Mouse (Mus musculus): ENCODE data around the gene Tbc1d10a.

The Tbc1d10a gene

DNA sequence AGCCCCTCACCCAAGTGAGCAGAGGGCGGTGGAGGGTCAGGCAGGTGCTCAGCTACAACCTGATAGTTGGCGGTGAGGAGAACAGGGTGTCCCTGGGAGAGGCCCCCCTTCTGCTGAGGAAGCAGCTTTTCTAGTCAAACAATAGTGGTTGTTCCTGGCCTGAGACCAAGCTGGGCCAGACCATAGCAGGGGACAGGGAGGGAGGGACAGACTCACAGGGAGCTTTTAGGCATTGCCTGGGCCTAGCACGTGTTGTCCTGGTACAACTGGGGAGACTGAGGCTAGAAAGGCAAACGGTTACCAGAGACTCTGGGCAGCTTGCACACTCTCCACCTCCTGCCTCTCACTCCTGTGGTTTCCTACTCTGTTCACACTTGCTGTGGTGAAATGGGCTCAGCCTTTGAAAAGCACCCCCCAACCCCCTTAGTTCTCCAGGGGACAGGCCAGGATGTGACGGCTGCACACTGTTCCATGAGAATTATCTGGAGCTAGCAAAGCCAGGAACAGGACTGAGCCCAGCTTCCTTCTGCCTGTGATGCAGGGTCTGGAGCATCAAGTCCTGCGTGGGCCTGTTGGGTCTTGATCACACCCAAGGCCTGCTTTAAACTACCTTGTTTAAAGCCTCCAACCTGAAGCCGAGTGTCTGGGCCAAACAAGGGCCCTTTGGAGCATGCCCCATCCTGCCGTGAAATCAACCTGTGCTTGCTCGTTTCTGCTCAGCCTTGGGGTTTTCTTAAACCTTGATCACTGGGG lies 29.8 kb downstream of the Tbc1d10a start:
- no peak for DNase-seq (ENCODE audit: low spot score in 2 of 2)

DNA sequence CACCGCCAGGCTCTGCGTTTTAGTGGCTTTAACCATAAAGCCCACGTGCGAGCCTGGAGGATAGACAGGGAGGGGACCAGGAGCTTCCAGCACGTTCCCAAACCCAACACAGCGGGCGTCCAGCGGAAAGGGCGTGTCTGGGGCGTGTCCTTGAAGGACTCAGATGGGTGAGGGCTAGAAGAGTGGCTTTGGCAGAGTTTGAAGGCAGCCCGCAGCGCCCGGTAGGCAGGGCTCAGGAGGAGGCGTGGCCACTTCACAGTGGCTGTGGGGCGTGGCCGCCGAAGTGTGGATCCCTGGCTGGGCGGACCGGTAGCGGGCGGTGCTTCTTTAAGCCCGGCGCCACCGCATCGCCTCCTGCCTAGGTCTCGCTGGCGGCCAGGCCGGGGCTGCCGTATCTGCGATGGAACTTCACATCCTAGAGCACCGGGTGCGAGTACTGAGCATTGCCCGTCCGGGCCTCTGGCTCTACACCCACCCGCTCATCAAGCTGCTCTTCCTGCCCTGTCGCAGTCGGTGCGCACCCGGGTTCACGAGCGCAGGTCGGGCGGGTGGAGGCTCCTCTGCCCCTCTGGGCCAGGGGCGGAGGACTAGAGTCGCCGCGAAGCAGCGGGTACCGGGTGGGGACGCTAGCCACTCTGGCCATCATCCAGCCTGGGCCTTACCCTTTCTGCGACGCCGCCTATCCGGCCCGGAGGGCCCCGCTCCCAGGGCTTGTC lies 31.5 kb downstream of the Tbc1d10a start, which contains the start of gene Castor1:
Gene Castor1, plus strand, starts transcription at position 312 of the 716 bp plus-strand sequence.
- DNase-seq (ENCODE audit: low spot score in 2 of 2) = peak in 1 of 2 experiments; percentile 71

DNA sequence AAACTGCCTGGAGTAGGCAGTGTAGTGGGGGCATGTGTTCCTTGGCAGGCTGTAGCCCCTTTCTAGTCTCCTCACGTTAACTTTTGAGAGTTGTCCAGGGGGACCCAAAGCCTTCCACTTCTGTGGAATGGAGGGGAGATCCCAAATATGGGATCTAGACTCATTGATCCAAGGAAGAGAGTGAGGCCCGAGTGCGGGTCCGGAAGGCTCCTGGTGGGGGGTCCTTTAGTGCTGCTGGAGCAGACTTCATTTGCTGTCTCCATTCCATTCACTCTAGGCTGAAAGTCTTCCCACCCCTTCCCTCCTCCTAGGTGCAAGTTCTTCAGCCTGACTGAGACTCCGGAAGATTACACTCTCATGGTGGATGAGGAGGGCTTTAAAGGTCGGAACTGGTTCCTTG lies 32.0 kb downstream of the Tbc1d10a start:
- no peak for DNase-seq (ENCODE audit: low spot score in 2 of 2)

DNA sequence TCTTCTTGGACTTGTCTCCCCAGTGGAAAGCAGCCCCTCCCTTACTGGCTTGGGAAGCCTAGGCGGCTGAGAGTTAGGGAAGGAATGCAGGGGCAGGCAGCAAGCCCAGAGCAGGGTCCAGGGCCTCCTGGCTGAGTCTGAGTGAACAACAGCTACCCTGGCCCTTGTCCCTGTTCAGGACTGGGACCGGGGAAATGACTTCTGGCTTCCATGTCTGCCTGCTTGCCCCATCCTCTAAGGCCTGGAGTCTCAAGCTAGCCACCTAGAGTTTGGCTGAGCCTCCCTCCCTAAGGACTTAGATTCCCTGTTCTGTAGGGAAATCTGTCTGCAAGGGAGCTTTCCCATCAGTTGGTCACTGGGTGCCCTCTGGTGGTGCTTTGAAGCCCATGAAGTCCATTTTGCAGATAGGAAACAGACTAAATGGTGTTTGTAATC lies 32.7 kb downstream of the Tbc1d10a start:
- DNase-seq (ENCODE audit: low spot score in 2 of 2) = peak in 1 of 2 experiments; percentile 81

DNA sequence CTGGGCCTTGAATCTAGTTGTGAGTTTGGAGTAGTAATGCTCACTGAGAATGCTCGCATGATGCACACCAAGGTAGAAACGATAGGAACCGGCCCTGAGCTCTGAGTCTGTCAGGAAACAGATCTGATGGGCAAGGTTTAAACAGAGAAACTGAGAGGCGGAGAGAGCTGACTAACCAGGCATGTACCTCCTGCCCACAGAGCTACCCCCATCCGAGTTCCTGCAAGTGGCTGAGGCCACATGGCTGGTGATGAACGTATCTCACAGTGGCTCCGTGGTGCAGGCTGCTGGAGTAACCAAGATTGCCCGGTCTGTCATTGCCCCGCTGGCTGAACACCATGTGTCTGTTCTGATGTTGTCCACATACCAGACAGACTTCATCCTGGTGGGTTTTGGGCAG lies 33.3 kb downstream of the Tbc1d10a start:
- no peak for DNase-seq (ENCODE audit: low spot score in 2 of 2)

DNA sequence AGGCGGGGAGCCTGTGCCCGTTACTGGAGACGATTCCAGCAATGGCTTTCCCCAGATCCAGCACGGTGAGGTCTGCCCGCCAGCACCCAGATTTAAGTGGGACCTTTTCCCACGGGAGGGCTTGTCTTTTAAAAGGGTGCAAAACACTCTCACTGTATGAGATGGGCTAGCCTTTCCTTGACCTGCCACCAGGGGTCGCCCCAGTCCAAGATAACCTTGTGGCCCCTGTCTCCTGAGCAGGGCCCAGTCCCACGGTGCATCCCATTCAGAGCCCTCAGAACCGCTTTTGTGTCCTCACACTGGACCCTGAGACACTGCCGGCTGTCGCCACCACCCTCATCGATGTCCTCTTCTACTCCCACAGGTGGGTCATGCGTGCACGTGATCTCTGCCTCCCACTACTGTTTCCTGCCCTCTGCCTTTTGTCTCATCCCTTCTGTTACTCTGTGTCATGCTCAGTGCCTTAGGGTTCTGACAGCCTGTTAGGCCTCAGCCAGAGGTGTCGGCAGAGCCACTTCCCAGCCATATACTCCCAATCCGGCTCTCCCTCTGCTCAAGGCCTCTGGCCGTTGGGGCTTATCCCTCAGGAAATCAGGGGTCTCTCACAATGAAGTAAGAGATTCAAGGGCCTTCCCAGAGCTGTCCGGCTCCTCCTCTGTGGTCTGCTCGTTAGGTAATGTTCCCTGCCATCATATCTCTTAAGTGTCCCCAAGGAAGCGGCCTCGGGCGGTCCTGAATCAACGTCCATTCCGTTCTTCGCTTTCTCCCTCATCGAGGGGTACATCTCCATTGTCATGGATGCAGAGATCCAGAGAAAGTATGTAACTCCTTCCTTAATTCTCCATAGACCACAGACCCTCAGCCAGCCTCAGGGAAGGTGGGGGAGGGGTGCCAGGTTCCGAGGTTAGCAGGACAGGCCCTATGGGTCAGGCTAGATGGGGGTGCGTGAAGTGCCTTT lies 34.1 kb downstream of the Tbc1d10a start:
- peak in 1 of 2 experiments; percentile 70 for DNase-seq (ENCODE audit: low spot score in 2 of 2)

DNA sequence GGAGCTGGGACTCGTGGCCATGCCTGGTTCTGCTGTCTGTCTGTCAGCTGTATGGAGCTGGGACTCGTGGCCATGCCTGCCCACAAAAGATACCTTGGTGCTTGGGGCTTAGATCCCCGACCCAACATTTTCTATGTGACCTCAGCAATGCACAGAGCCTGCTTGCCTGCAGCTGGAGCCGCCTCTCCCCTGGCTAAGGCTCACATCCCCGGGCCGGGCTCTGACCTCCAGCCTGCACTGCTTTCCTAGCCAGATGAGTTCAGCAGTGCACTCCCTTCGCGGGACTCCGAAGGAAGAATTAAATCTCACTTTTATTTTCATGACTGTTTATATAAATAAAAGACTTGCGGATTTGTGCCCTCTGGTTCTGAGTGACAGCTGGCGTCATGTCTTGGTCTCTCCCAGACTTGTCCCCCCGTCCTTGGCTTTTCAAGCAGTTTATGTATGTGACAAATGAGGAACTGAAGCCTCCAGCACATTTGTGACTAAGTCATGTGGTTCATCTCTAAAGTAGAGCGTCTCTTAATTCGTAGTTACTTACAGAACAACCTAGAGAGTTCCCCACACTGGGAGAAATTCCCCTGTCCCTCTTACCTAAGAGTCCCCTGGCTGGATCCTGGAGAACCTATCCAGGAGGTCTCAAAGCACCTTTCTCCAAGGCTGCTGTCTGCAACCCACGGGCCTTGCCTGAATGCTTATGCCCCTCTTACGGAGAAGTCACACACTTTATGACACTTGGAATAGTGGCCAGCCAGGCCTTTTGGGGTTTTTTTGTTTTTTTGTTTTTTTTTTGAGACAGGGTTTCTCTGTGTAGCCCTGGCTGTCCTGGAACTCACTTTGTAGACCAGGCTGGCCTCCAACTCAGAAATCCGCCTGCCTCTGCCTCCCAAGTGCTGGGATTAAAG lies 35.7 kb downstream of the Tbc1d10a start:
- DNase-seq (ENCODE audit: low spot score in 2 of 2) = no peak

DNA sequence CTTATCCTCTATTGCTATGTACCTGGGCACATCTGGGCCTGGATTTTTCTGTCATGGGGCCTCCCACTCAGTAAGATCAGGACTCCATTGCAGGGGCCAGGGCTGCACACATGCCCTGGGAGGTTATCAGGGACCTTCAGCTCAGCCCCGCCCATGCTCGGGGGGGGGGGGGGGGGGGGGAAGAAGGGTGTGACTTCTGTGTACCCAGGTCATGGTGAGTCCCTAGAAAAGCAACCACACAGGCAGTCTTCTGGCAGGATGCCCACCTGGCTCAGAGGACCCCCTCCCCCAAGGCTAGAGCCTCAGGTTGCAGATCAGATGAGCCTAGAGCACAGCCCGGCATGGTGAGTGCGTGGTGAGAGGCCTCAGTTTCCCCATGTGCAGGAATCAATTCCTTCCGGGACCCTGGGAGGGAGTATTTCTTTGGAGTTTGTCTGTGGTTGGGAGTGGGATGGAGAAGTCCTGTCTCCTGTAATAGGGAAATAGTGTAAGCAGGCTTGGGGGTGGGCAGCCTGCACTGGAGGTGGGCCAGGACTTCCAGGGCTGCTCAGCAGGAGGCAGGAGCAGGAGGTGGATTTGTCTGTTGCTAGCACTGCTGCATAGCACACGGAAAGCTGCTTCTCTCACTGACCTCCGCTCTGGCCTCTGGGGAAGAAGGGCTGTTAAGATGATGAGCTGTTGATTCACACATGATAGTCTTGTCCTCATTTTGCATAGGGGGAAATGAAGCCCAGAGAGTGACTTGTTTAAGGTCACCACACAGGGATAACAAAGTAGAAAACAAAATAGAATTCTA lies 37.0 kb downstream of the Tbc1d10a start:
- no peak for DNase-seq (ENCODE audit: low spot score in 2 of 2)

DNA sequence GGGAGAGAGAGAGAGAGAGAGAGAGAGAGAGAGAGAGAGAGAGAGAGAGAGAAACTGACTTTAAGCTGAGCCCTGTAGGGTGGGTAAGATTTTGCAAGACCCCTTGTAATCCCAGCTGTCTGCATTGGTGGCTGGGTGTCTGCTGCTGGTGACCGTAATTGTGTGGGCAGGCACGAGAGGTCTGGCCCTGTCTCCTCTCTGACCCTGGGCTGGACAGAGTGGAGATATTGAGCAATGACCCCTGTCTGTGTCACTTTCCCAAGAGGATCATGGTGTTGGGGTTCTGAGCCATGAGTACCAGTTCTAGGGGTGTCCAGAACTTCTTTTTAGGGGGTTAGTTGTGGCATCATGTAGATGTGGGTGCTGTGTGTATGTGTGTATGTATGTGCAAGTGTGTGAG lies 37.6 kb downstream of the Tbc1d10a start:
- no peak for DNase-seq (ENCODE audit: low spot score in 2 of 2)

DNA sequence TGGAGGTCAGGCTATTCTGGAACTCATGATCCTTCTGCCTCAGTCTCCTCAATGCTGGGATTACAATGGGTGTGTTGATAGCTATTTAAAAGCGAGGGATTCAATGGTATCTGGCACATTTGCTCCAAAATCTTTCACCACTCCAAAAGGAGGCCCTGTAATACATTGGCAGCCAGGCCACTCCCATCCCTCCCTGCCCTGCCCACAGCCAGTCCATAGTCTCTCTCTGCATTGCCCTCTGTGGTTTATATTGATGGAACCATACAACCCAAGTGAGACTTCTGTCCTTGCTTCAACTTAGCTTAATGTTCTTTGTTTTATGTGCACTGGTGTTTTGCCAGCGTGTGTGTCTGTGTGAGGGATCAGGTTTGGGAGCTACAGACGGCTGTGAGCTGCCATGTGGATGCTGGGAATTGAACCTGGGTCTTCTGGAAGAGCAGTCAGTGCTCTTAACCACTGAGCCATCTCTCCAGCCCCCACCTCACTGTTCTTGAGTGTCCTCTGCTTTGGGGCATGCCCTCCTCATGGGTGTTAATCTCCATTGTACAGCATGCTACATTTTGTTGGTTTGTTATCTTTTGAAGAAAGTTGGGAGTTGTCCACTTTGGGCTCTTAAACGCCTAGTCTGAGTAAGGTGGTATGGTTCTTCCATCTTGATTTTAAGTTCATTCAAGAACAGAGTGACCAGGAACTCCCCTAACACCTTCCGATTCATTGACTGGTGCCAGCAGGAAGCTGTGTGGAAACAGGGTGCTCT lies 40.2 kb downstream of the Tbc1d10a start:
- DNase-seq (ENCODE audit: low spot score in 2 of 2) = no peak

DNA sequence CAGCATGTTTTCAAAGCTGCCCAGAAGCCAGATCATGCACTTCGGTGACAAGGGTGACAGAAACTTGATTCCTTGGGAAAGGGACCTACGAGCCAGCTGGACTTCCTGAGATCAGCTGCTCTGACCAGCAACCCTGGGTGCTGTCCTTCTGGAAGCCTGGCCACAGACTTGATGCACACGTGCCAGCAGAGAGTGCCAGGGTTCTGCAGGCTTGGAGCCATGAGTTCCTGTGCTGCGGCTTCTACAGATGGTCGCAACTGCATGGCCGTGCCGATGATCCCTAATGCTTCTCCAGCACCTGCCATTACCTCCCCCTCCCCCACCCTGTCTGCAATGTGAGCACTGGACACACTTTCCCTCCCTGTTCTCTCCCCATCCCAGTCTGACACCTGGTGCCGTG lies 41.9 kb downstream of the Tbc1d10a start:
- DNase-seq (ENCODE audit: low spot score in 2 of 2) = no peak

DNA sequence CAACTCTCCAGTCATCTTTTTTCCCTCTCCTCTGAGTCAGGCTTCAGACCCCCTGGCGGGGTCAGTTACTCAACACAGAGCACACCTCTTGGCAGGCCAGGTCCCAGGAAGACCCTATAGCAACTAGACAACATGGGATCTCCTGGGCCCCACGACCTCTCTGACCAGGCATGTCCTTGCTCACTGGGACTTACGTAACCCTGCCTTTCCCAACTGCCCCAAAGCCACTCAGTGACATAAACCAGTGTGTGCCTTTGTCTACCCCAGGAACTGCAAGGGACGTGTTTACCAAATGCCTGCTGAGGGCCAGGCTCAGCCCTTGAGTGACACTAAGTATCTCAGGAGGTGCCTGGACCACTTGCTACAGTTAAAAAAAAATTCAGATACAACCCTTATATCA lies 43.3 kb downstream of the Tbc1d10a start:
- DNase-seq (ENCODE audit: low spot score in 2 of 2) = no peak

DNA sequence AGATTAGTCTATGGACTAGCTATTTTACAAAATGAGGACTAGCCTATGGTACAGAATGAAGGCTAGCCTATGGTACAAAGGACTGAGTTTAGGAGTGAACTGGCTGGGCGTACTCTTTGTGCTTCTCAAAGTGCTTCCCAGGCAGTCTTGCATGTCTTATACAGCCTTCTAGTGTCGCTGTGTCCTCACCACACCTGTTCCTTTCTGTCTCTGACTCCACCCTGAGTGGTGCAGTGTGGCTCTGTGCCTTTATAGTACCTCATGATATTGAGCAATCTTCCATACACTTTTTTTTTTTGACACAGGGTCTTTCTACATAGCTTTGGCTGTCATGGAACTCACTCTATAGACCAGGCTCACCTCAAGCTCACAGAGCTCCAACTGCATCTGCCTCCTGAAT lies 44.8 kb downstream of the Tbc1d10a start:
- no peak for DNase-seq (ENCODE audit: low spot score in 2 of 2)

DNA sequence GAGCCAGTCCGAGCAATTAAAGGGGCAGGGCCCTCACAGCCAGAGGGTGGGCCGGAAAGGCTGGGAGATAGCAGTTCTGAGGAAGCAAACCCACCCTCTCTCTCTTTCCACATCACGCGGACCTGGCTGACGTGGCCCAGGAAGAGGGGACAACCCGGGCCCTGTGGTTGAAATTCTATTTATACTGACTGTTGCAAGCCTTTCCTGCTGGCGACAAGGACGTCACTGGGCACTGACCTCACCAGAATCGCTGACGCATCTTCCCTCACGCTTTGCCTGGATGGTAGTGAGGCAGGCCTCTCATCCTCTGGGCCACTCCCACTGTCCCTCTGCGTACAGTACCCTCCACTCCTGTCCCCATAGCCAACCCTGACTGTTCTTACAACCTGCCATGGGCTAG lies 46.1 kb downstream of the Tbc1d10a start:
- no peak for DNase-seq (ENCODE audit: low spot score in 2 of 2)

DNA sequence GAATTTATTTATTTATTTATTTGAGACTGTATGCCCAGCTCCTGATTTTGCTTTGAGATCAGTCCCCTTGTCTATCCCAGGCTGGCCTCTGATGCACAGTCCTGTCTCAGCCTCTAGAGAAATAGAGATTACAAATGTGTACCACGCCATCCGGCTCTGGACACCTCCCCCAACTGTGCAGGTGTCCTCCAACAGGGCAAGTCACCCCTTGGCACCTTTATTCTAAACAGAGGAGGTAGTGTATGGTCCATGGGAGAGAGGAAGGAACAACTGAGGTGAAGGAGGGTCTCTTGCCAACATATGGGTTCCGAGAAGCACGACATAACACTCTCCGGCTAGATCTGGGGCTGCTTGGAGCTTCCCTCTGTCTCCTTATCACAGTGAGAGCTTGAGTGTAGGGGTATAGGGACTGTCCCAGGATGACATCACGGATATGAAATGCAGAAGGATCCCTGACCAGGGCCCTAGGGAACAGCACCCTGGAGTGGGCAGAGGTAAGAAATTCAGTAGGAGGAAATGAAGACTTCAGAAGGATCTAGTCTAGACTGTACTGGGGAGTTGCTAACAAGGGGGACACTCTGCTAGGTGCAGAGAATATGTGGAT lies 48.6 kb downstream of the Tbc1d10a start:
- no peak for DNase-seq (ENCODE audit: low spot score in 2 of 2)

DNA sequence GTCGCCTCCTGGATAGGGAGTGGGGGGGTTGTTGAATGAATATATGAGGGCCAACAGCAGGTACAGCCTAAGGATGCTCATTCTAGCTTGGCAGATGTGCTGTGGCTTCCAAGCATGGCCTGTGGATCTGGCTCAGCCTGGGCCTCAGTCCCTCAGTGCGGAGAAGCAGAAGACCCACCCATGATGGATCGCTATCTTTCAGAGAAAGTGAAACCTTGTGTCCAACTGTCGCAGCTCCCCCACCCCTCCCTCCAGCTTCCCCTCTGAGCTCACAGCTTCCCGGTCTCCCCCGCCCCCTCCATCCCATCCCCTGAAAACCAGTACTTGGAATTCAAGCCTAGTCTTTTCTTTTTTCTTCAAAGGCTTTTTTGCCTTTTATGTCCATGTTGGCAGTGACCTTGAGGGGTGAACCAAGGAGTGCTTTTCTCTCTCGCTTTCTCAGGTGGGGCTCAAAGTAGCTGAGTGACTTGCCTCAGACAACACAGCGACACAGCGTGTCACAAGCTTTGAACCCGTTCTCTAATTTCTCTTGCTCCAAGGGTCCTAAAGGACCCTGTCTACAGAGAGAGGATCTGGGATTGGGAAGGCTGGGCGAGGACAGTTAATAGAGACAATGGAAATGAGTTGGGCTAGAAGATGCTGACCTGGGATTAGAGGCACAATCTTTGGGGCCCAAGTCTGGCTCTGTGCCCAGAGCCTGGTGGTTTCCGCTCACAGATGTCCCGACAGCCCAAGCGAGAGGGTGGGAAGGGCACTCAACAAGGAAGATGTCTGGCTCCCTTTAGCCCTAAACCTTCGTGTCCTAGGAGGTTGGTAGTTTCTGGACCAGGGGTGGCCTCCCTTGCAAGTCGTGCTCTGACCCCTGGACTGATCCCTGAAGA lies 49.3 kb downstream of the Tbc1d10a start, which contains the start of gene Osm:
Gene Osm, plus strand, starts transcription at position 756 of the 881 bp plus-strand sequence.
- DNase-seq (ENCODE audit: low spot score in 2 of 2) = no peak

DNA sequence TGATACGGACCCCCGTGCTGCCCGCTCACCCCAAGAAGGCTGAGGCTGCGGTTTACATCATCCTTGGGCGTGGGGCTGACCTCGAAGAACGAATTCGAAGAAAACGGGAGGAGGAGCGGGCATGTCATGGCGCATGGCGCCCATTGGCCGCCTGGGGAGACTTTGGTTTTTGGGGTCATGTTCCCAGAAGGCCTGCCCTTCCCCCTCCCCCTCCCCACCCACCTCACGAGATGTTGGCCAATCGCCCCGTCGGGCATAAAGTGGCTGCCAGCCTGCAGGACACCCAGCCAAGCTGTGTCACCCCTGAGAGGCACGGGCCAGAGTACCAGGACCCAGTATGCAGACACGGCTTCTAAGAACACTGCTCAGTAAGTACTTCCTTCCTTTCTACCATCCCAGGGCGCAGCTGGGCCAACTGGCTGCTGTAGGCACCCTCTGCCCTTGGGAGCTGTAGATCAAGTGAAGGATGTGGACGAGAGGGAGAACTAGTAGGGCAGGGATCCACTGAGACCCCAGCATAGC lies 50.0 kb downstream of the Tbc1d10a start:
- no peak for DNase-seq (ENCODE audit: low spot score in 2 of 2)

Data from left cerebral cortex, adult 9 months (tissue).